Mouse (Mus musculus): ENCODE data around the gene Bex6. TPM values are rescaled to one million over a fixed set of nuclear protein-coding genes. Genes with fewer than 3 reads are reported as not detected.

Bex6 gene
- polyA plus RNA-seq, 2 experiments = 0.08 to 0.19 TPM

- Histone ChIP-seq H3K9me3 (ENCODE audit: control insufficient read depth, low read length) (no peaks in the 10 kb centered on the region), H3K9ac (ENCODE audit: low read depth, low read length, severe bottlenecking) (no peak overlapping the region), H3K4me1 (ENCODE audit: control insufficient read depth, insufficient read depth, low read length) (no peaks in the 10 kb centered on the region), H3K4me3 (replicated peaks; ENCODE audit: low read length) (no peak overlapping the region), H3K4me2 (replicated peaks; ENCODE audit: low read depth, low read length, severe bottlenecking) (no peak overlapping the region), H3K27me3 (ENCODE audit: control insufficient read depth, insufficient read depth, low read length) (no peaks in the 10 kb centered on the region), H3K27ac (replicated peaks; ENCODE audit: low read depth, low read length) (no peak overlapping the region), H3K36me3 (ENCODE audit: control insufficient read depth, insufficient read depth, low read length) (no peaks in the 10 kb centered on the region)
- DNase-seq (ENCODE audit: low spot score) (no peak), ATAC-seq (ENCODE audit: low FRiP score, low read depth) (no peak)
- TF ChIP-seq POLR2A (IDR thresholded peaks at IDR 0.05; ENCODE audit: borderline replicate concordance, extremely low read depth, insufficient read depth, insufficient read length) = no peak
- WGBS = 94% methylated on average over 15 of the region's 15 CpGs
Observed at GRCm38 (mm10) chr16:32143766-32144165, 35.9 kb upstream of the Bex6 start.

GRCm38 (mm10) chr16:32144592-32144991 lies 35.0 kb upstream of the Bex6 start:
- ATAC-seq (ENCODE audit: low FRiP score, low read depth) = no peak
- H3K27ac ChIP-seq (replicated peaks; ENCODE audit: low read depth, low read length) = no peak overlapping the region
- H3K27me3 ChIP-seq (ENCODE audit: control insufficient read depth, insufficient read depth, low read length) = no peaks in the 10 kb centered on the region
- H3K9ac ChIP-seq (ENCODE audit: low read depth, low read length, severe bottlenecking) = no peak overlapping the region
- no peak overlapping the region for H3K4me3 ChIP-seq (replicated peaks; ENCODE audit: low read length)
- DNase-seq (ENCODE audit: low spot score) = no peak
- no peaks in the 10 kb centered on the region for H3K9me3 ChIP-seq (ENCODE audit: control insufficient read depth, low read length)
- no peaks in the 10 kb centered on the region for H3K4me1 ChIP-seq (ENCODE audit: control insufficient read depth, insufficient read depth, low read length)
- WGBS = 91% methylated on average over 17 of the region's 17 CpGs
- no peak for TF ChIP-seq POLR2A (IDR thresholded peaks at IDR 0.05; ENCODE audit: borderline replicate concordance, extremely low read depth, insufficient read depth, insufficient read length)
- H3K36me3 ChIP-seq (ENCODE audit: control insufficient read depth, insufficient read depth, low read length) = no peaks in the 10 kb centered on the region
- H3K4me2 ChIP-seq (replicated peaks; ENCODE audit: low read depth, low read length, severe bottlenecking) = no peak overlapping the region

GRCm38 (mm10) chr16:32147589-32148207 lies 31.9 kb upstream of the Bex6 start:
- H3K4me2 ChIP-seq (replicated peaks; ENCODE audit: low read depth, low read length, severe bottlenecking) = peak overlapping the region; percentile 36
- DNase-seq (ENCODE audit: low spot score) (no peak), ATAC-seq (ENCODE audit: low FRiP score, low read depth) (no peak)
- no peaks in the 10 kb centered on the region for H3K4me1 ChIP-seq (ENCODE audit: control insufficient read depth, insufficient read depth, low read length)
- H3K27ac ChIP-seq (replicated peaks; ENCODE audit: low read depth, low read length) = no peak overlapping the region
- H3K9ac ChIP-seq (ENCODE audit: low read depth, low read length, severe bottlenecking) = no peak overlapping the region
- no peaks in the 10 kb centered on the region for H3K36me3 ChIP-seq (ENCODE audit: control insufficient read depth, insufficient read depth, low read length)
- no peaks in the 10 kb centered on the region for H3K27me3 ChIP-seq (ENCODE audit: control insufficient read depth, insufficient read depth, low read length)
- no peak overlapping the region for H3K4me3 ChIP-seq (replicated peaks; ENCODE audit: low read length)
- no peaks in the 10 kb centered on the region for H3K9me3 ChIP-seq (ENCODE audit: control insufficient read depth, low read length)
- TF ChIP-seq POLR2A (IDR thresholded peaks at IDR 0.05; ENCODE audit: borderline replicate concordance, extremely low read depth, insufficient read depth, insufficient read length) = no peak
- 57% methylated on average over 10 of the region's 13 CpGs for WGBS

- Histone ChIP-seq H3K4me1 (ENCODE audit: control insufficient read depth, insufficient read depth, low read length) (no peaks in the 10 kb centered on the region), H3K9me3 (ENCODE audit: control insufficient read depth, low read length) (no peaks in the 10 kb centered on the region), H3K4me3 (replicated peaks; ENCODE audit: low read length) (no peak overlapping the region), H3K9ac (ENCODE audit: low read depth, low read length, severe bottlenecking) (no peak overlapping the region), H3K4me2 (replicated peaks; ENCODE audit: low read depth, low read length, severe bottlenecking) (no peak overlapping the region), H3K27ac (replicated peaks; ENCODE audit: low read depth, low read length) (no peak overlapping the region), H3K27me3 (ENCODE audit: control insufficient read depth, insufficient read depth, low read length) (no peaks in the 10 kb centered on the region), H3K36me3 (ENCODE audit: control insufficient read depth, insufficient read depth, low read length) (no peaks in the 10 kb centered on the region; the same call in 1 of the 2 replicates)
- DNase-seq (ENCODE audit: low spot score) (no peak), ATAC-seq (ENCODE audit: low FRiP score, low read depth) (no peak)
- 80% methylated on average over 1 of the region's 1 CpGs for WGBS
- no peak for TF ChIP-seq POLR2A (IDR thresholded peaks at IDR 0.05; ENCODE audit: borderline replicate concordance, extremely low read depth, insufficient read depth, insufficient read length)
Observed at GRCm38 (mm10) chr16:32153976-32154375, 25.6 kb upstream of the Bex6 start.

GRCm38 (mm10) chr16:32154437-32154836 lies 25.2 kb upstream of the Bex6 start:
- no peaks in the 10 kb centered on the region for H3K27me3 ChIP-seq (ENCODE audit: control insufficient read depth, insufficient read depth, low read length)
- no peak overlapping the region for H3K9ac ChIP-seq (ENCODE audit: low read depth, low read length, severe bottlenecking)
- H3K4me1 ChIP-seq (ENCODE audit: control insufficient read depth, insufficient read depth, low read length) = no peaks in the 10 kb centered on the region
- 69% methylated on average over 13 of the region's 13 CpGs for WGBS
- DNase-seq (ENCODE audit: low spot score) (no peak), ATAC-seq (ENCODE audit: low FRiP score, low read depth) (no peak)
- no peak overlapping the region for H3K4me2 ChIP-seq (replicated peaks; ENCODE audit: low read depth, low read length, severe bottlenecking)
- no peak overlapping the region for H3K4me3 ChIP-seq (replicated peaks; ENCODE audit: low read length)
- H3K27ac ChIP-seq (replicated peaks; ENCODE audit: low read depth, low read length) = no peak overlapping the region
- no peaks in the 10 kb centered on the region; the same call in 1 of the 2 replicates for H3K36me3 ChIP-seq (ENCODE audit: control insufficient read depth, insufficient read depth, low read length)
- TF ChIP-seq POLR2A (IDR thresholded peaks at IDR 0.05; ENCODE audit: borderline replicate concordance, extremely low read depth, insufficient read depth, insufficient read length) = no peak
- no peaks in the 10 kb centered on the region for H3K9me3 ChIP-seq (ENCODE audit: control insufficient read depth, low read length)
